Mouse (Mus musculus) embryonic facial prominence, embryonic 12.5 days (tissue): ENCODE results near the gene Fbxw11. TPM values are rescaled to one million over a fixed set of nuclear protein-coding genes. Genes with fewer than 3 reads are reported as not detected.

Source experiments
- ATAC-seq: fragments of 200-750 bp; cut with Nextera tagmentation; 2 replicates; pipeline ENCODE4 v1.8.0; 2017; ENCODE audit not compliant: insufficient number of reproducible peaks, insufficient read depth, low FRiP score, low TSS enrichment
- H3K27ac ChIP-seq: fragments of 300-500 bp; sonication (generic); 2 replicates; pipeline ENCODE4 v1.5.1; 2016; ENCODE audit warnings: mild to moderate bottlenecking
- H3K27me3 ChIP-seq: fragments of 300-500 bp; sonication (generic); 2 replicates; pipeline ENCODE4 v1.6.1; 2016; ENCODE audit warnings: mild to moderate bottlenecking, moderate library complexity
- H3K36me3 ChIP-seq: fragments of 300-500 bp; sonication (generic); 2 replicates; pipeline ENCODE4 v1.6.1; 2016; ENCODE audit warnings: mild to moderate bottlenecking
- H3K4me1 ChIP-seq: fragments of 300-500 bp; sonication (generic); 2 replicates; pipeline ENCODE4 v1.6.1; 2016
- H3K4me2 ChIP-seq: fragments of 300-500 bp; sonication (generic); replicated peaks from 2 replicates; pipeline ENCODE4 v1.6.1; 2016; ENCODE audit warnings: mild to moderate bottlenecking, moderate library complexity
- H3K4me3 ChIP-seq: fragments of 300-500 bp; sonication (generic); 2 replicates; pipeline ENCODE4 v1.5.1; 2016; ENCODE audit warnings: mild to moderate bottlenecking
- H3K9ac ChIP-seq: fragments of 300-500 bp; sonication (generic); 2 replicates; pipeline ENCODE4 v1.6.1; 2016; ENCODE audit warnings: mild to moderate bottlenecking, moderate library complexity
- H3K9me3 ChIP-seq: fragments of 300-500 bp; sonication (generic); 2 replicates; pipeline ENCODE4 v1.6.1; 2016; ENCODE audit warnings: mild to moderate bottlenecking, moderate library complexity
- WGBS: fragments of 180-500 bp; shearing (Covaris S2); methylation state at CpG from one replicate; pipeline ENCODE4 v1.1.7; 2016; 5-methylcytosine and 5-hydroxymethylcytosine counted together
- polyA plus RNA-seq: library from polyadenylated mRNA; unstranded; fragments of >200 nt; fragmentation: Nextera tagmentation; extraction: Ambion mirVana; gene quantifications from 2 replicates; pipeline ENCODE4 v1.2.1, GENCODE M21; 2016

Gene Fbxw11
- polyA plus RNA-seq, 1 experiment from 2014 or later = 90.2 TPM

DNA sequence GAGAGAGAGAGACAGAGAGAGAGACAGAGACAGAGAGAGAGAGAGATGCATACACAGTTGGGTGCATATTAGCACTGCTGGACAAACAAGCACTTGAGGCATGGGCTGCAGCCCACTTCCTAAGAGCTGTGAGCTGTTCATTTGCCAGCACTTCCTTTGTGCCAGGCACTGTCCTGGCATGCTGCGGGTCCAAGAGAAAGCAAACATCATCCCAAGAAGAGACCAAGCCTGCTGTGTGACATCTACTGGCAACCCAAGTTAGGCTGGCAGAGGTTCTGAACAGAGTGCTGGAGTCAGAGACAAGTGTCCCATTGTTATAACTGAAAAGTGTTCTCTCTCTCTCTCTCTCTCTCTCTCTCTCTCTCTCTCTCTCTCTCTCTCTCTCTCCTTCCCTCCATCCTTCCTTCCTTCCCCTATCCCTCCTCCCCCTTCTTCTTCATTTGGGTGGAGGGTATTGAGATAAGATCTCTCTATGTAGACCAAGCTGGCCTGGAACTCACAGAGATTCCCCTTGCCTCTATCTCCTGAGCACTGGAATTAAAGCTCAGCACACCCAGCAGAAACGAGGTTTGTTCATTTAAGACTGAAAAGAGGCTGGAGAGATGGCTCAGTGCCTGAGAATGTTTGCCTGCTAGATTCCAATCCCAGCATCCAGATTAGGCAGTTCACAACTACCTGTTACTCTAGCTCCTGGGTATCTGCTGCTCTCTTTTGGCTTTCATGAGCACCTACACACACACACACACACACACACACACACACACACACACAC, 139.3 kb downstream of the Fbxw11 start:
- no peak overlapping the region for H3K27ac ChIP-seq
- WGBS = 50% methylated on average over 2 of the region's 2 CpGs
- H3K9ac ChIP-seq = no peak overlapping the region
- ATAC-seq = no peak
- no peaks in the 10 kb centered on the region for H3K27me3 ChIP-seq
- H3K9me3 ChIP-seq = no peaks in the 10 kb centered on the region
- H3K4me1 ChIP-seq = peaks cover 5% of the 10 kb centered on the region; the same call in 1 of the 2 replicates
- no peak overlapping the region for H3K4me2 ChIP-seq
- H3K4me3 ChIP-seq = no peak overlapping the region
- no peaks in the 10 kb centered on the region for H3K36me3 ChIP-seq

- Histone ChIP-seq H3K36me3 (no peaks in the 10 kb centered on the region), H3K4me1 (peaks cover 5% of the 10 kb centered on the region; the same call in 1 of the 2 replicates), H3K9me3 (no peaks in the 10 kb centered on the region), H3K27me3 (no peaks in the 10 kb centered on the region), H3K9ac (no peak overlapping the region), H3K27ac (no peak overlapping the region), H3K4me2 (no peak overlapping the region), H3K4me3 (no peak overlapping the region)
- WGBS = 86% methylated on average over 3 of the region's 3 CpGs
- no peak for ATAC-seq
These were observed 140.2 kb downstream of the Fbxw11 start for GRCm38 (mm10) chr11:32782724-32783123.

DNA sequence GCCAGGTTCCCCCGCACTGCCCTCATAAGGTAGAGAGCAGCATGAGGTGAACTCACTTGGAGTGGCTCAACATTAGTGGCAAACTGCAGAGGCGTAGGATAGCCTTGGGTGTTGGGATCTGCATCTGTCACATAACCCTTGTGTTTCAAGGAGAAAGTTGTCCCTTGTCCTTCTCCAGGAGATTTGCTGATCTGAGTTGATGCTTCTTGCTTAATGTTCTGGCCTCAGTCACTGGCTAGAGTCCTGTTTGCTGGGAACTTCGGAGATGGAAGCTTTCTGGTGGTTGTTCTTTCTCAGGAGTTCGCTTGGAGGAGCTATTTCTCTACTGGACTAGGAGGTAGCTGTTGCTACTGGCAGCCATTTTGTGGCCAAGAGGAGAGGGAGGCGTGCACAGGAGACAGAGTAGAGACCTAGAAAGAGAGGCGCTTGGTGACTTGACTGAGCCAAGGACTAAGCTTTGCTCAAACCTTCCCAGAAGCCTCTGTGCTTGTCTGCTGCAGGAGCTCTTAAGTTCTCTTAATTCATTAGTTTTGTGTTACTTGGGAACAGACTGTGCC, 143.1 kb downstream of the Fbxw11 start:
- Histone ChIP-seq H3K9ac (no peak overlapping the region), H3K4me2 (no peak overlapping the region), H3K4me3 (no peak overlapping the region), H3K4me1 (peaks cover 4% of the 10 kb centered on the region; the same call in 1 of the 2 replicates), H3K9me3 (no peaks in the 10 kb centered on the region), H3K27ac (no peak overlapping the region), H3K36me3 (no peaks in the 10 kb centered on the region), H3K27me3 (no peaks in the 10 kb centered on the region)
- ATAC-seq = no peak
- WGBS = 83% methylated on average over 6 of the region's 6 CpGs

DNA sequence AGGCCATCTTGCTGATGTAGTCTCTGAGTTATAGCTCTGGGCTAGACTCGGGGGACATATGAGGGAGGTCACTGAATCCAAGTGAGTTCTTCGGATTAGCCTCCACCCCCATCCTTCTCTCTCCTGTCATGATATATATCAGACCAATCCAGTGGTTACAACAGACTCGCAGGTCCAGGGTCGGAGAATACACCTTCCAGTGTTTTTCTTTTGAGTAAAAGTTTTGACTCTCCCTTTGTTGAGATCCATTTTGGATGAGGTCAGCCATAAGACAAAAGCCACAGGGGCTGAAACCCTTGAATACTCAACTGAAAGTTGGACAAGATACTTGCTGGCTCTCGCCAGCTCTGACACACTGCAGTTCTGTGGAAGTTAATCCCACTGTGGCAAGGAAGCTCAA, 143.7 kb downstream of the Fbxw11 start:
- no peak overlapping the region for H3K9ac ChIP-seq
- 86% methylated on average over 5 of the region's 5 CpGs for WGBS
- no peak overlapping the region for H3K4me2 ChIP-seq
- ATAC-seq = no peak
- no peak overlapping the region for H3K4me3 ChIP-seq
- H3K36me3 ChIP-seq = no peaks in the 10 kb centered on the region
- H3K27ac ChIP-seq = no peak overlapping the region
- H3K4me1 ChIP-seq = no peaks in the 10 kb centered on the region
- no peaks in the 10 kb centered on the region for H3K9me3 ChIP-seq
- no peaks in the 10 kb centered on the region for H3K27me3 ChIP-seq

GRCm38 (mm10) chr11:32794759-32795445, 152.4 kb downstream of the Fbxw11 start:
- Histone ChIP-seq H3K9me3 (no peaks in the 10 kb centered on the region), H3K4me3 (no peak overlapping the region), H3K4me2 (no peak overlapping the region), H3K27ac (no peak overlapping the region), H3K9ac (no peak overlapping the region), H3K27me3 (no peaks in the 10 kb centered on the region), H3K36me3 (no peaks in the 10 kb centered on the region), H3K4me1 (peaks cover 18% of the 10 kb centered on the region)
- no peak for ATAC-seq
- 68% methylated on average over 10 of the region's 10 CpGs for WGBS

Other genes with a start within 250 kb of the Fbxw11 start
- gene Ubtd2, start 187.4 kb upstream of the Fbxw11 start, polyA plus RNA-seq = 93.7 and 96.7 TPM in 2 replicates
- 0.32 and 0.36 TPM in 2 replicates for gene Efcab9, start 110.6 kb upstream of the Fbxw11 start, polyA plus RNA-seq
- 3.1 and 3.2 TPM in 2 replicates for gene Stk10, start 109.4 kb upstream of the Fbxw11 start, polyA plus RNA-seq
- not detected in 2 replicates for gene Smim23, start 181.9 kb downstream of the Fbxw11 start, polyA plus RNA-seq